Mouse (Mus musculus): ENCODE measurements around the gene Olfr610.
"Not testable (repeated sequence)": the region's sequence is repeated elsewhere in the genome, so short reads cannot be mapped to it uniquely, and the experiment has no call there.

Olfr610 gene

DNA sequence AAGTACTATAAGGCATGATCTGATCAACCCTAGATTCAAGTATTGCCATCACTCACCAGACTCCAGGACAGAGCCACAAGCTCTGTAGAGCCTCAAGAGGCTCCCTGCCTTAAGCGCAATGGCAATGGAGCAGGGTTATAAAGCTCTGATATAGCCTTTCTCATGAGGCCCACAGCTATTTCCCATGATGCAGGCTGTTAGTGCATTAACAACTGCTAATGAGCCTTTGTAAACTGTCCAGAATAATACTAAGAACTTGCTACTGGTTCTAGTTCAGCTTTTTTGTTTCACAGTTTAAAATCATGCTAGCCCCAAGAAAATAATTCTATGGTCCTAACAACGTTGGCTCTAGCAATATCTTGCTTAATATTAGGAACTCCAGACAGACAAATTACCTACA, at the start of gene Olfr610:
Gene Olfr610 (minus strand): TSS at position 101 of the 400 bp plus-strand sequence.
- no peak for DNase-seq

DNA sequence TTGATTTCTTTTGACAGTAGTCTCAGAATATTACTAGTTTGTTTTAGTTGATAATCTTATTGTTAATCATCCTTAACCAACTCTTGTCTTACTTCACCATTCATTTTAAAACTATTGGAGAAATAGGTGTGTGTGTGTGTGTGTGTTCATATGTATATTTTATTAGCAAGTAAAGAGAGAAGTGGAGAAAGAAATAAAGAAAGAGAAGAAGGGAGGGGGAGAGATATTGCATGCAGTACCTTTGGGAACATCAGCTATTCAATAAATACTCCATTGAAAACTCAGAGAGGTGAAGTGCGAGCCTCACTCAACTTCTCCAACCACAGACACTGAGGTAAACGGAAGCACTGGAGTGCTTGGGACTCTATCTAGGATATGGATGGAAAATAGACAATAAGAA, 43.9 kb upstream of the Olfr610 start, which contains the start of gene Olfr615:
Gene Olfr615 (plus strand): TSS at position 301 of the 400 bp plus-strand sequence.
- DNase-seq, result no peak

DNA sequence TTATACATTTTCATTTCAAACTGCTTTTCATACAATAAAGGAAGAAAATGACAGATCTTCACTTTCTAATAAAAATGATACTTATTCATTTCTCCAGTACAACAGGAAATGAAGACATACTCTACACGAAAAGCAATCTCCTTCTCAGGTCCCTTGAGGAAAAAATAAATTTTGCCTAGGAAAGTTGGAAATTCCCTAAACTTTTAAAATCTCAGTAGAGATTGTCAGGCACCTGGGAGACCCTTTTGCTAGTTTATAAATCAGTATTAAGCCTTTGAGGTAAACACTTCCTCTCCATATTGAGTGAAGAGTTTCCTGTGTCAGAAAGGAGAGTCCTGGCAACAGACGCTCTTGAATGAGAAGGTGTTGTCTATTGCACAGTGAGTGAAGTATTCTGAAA, 35.9 kb upstream of the Olfr610 start, which contains the start of gene Olfr613:
Gene Olfr613 (plus strand): TSS at position 301 of the 400 bp plus-strand sequence.
- DNase-seq, result no peak

DNA sequence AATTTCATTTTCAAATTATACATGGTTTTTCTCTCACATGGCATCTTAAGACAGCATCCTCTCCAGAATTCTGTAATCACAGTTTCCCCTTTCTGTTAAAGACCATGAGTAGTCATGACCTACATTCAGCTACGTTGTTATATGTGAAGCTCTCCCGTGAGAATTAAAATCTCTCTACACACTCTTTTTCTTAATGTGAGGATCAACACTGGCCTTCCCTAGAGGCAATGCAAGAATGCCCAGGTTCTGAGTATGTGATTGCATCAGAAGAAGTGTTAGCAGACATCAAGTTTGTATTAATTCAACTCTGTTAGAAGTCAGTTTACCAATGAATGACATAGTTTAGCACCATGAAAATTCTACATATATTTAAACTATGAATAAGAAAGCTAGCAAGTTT, 30.7 kb upstream of the Olfr610 start, which contains the start of gene Olfr612:
Gene Olfr612 (minus strand): TSS at position 101 of the 400 bp plus-strand sequence.
- DNase-seq, result not testable (repeated sequence)

DNA sequence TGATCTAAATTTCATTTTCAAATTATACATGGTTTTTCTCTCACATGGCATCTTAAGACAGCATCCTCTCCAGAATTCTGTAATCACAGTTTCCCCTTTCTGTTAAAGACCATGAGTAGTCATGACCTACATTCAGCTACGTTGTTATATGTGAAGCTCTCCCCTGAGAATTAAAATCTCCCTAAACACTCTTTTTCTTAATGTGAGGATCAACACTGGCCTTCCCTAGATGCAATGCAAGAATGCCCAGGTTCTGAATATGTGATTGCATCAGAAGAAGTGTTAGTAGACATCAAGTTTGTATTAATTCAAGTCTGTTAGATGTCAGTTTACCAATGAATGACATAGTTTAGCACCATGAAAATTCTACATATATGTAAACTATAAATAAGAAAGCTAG, 8.8 kb upstream of the Olfr610 start, which contains the start of gene Olfr611:
Gene Olfr611 (minus strand): TSS at position 101 of the 400 bp plus-strand sequence.
- not testable (repeated sequence) for DNase-seq

DNA sequence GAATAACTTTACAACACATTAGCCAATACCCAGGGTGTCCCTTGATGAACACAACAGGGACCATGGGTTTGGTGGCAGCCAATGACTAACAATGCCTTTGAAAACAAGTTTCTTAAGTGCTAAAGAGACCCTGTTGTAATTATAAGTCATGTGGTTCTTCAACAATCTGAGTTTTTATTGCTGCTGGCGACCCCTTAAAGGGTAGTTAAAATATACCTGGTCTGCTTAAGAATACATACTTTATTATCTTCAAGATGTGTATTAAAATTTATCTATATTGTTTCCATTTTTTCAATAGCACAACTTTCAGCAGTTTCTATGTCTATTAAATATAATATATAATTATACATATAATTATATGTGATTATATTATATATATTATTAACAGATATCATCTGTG, 14.0 kb downstream of the Olfr610 start, which contains the start of gene Olfr609:
Gene Olfr609 (minus strand): TSS at position 101 of the 400 bp plus-strand sequence.
- no peak for DNase-seq

DNA sequence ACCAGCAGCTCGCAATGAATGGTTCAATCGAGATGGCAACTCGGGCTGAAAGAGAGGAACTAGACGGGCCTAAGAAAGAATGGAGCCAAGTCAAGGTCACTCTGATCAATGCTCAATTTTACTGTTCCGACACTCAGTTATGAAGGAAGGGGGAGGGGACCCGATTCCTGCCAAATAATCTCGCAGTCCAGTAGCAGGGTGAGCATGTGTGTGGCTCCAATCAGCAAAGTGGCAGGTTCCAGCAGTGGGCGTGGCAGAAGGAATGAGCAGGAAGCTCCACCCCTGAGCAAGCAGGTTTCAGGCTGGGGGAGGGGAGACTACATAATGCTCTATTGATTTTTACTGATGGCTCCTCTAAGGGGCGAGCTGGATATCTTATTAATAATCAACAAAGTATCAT, 34.8 kb downstream of the Olfr610 start:
- DNase-seq, result not testable (repeated sequence)

DNA sequence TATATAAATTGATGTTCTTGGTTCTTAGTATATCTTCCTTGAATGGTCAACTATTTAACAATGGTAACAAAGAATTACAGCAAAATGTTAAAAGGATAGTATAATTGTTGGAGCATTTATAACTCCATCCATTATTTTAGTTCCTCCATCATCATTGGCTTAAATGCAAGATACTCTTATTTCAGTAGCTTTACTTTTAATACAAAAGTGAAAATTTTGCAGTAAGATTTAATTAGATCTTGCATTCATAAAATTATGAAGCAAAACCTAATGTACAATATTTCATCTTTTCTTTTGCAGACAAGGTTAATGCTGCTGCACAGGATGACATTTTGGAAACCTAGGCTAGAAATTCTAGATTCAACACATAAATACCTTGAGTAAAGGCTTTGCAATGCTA, 42.3 kb downstream of the Olfr610 start, which contains the start of gene Olfr608:
Gene Olfr608 (plus strand): TSS at position 301 of the 400 bp plus-strand sequence.
- no peak for DNase-seq

DNA sequence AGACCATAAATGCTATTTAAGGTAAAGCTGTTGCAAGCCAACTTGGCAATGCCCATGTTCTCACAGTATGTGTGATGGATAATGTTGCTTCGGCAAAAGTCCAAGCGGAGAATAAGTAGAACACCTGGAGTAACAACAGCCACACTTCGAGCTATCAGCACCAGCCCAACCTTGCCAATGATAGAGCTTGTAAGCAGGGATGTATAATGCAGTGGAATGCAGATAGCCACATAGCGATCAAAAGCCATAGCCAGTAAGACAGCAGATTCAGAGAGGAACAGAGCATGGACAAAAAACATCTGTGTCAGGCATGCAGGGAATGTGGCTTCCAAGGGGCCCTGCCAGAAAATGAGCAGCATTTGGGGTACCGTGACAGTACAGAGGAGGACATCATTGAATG, 51.3 kb downstream of the Olfr610 start:
- no peak for DNase-seq

Measured in cerebellum, postnatal 14 days (tissue).